In the genomic region with DNA sequence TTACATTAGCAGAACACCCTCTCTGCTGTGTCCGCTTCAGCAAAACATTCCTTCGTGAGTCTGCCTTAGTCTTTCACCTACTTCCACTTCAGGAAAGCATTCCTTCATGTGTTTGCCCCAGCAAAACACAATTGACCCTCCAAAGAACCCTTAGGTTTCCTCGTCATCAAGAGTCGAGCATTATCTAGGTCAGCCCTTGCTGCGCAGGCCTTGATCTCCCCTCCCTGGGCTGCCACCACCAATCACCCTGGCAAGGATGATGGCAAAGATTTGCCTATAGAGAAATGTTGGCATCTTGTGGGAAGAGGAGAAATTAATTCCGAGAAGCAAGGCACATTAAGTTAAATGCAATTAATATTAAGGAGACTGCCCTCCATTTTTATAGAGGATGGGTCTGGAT, we compare ENCODE assay signal across 21 mouse cellular contexts.
DNase-seq lines count a peak whose midpoint lies in the region; ATAC-seq and TF ChIP-seq lines count a peak whose summit lies in the region.
"Had no signal": no experiment of that assay in that cellular context is flagged by ENCODE, and none has a peak within 500 bp of the region (broad histone marks: within the 10 kb centered on the region; RNA-seq: fewer than 3 reads in every experiment).

No protein-coding gene starts in this region.

- no peak overlapping the region for H3K9ac ChIP-seq in hindbrain, postnatal 0 days (replicated peaks; ENCODE audit: low read length)
- H3K9ac ChIP-seq in forebrain, embryonic 13.5 days: no peak overlapping the region
- H3K9ac ChIP-seq in forebrain, embryonic 15.5 days (replicated peaks): no peak overlapping the region
- no peak overlapping the region for H3K9ac ChIP-seq in midbrain, embryonic 15.5 days
- H3K9ac ChIP-seq: embryonic facial prominence, embryonic 15.5 days; heart, embryonic 12.5 days had no signal

- H3K9me3 ChIP-seq in hindbrain, postnatal 0 days (ENCODE audit: low read length): no peaks in the 10 kb centered on the region
- H3K9me3 ChIP-seq in hindbrain, embryonic 10.5 days: no peaks in the 10 kb centered on the region
- no peaks in the 10 kb centered on the region for H3K9me3 ChIP-seq in forebrain, embryonic 13.5 days (replicated peaks)
- no peaks in the 10 kb centered on the region for H3K9me3 ChIP-seq in forebrain, embryonic 15.5 days
- H3K9me3 ChIP-seq in midbrain, embryonic 15.5 days: no peaks in the 10 kb centered on the region
- H3K9me3 ChIP-seq: embryonic facial prominence, embryonic 15.5 days; heart, embryonic 12.5 days had no signal

- H3K4me2 ChIP-seq in hindbrain, postnatal 0 days (ENCODE audit: low read depth, low read length): no peak overlapping the region
- H3K4me2 ChIP-seq in forebrain, embryonic 13.5 days: no peak overlapping the region
- no peak overlapping the region for H3K4me2 ChIP-seq in forebrain, embryonic 15.5 days (replicated peaks)
- H3K4me2 ChIP-seq in midbrain, embryonic 15.5 days: no peak overlapping the region
- H3K4me2 ChIP-seq: embryonic facial prominence, embryonic 15.5 days; heart, embryonic 12.5 days had no signal

- H3K4me3 ChIP-seq in hindbrain, postnatal 0 days (ENCODE audit: low read length): no peak overlapping the region
- no peak overlapping the region for H3K4me3 ChIP-seq in hindbrain, embryonic 10.5 days
- H3K4me3 ChIP-seq in forebrain, embryonic 13.5 days: no peak overlapping the region
- no peak overlapping the region for H3K4me3 ChIP-seq in forebrain, embryonic 15.5 days
- no peak overlapping the region for H3K4me3 ChIP-seq in midbrain, embryonic 15.5 days
- H3K4me3 ChIP-seq: embryonic facial prominence, embryonic 15.5 days; heart, embryonic 12.5 days; myocyte had no signal

- WGBS in hindbrain, postnatal 0 days: 87% methylated on average over 6 of the region's 6 CpGs
- WGBS in hindbrain, embryonic 10.5 days: 95% methylated on average over 6 of the region's 6 CpGs
- WGBS in forebrain, embryonic 13.5 days: 89% methylated on average over 6 of the region's 6 CpGs
- WGBS in forebrain, embryonic 15.5 days: 92% methylated on average over 6 of the region's 6 CpGs
- WGBS in midbrain, embryonic 15.5 days: 86% methylated on average over 6 of the region's 6 CpGs

- no peaks in the 10 kb centered on the region for H3K27me3 ChIP-seq in hindbrain, postnatal 0 days (ENCODE audit: insufficient read depth, low read length)
- H3K27me3 ChIP-seq in hindbrain, embryonic 10.5 days (ENCODE audit: insufficient read depth, poor library complexity, severe bottlenecking): no peaks in the 10 kb centered on the region
- no peaks in the 10 kb centered on the region for H3K27me3 ChIP-seq in forebrain, embryonic 13.5 days
- H3K27me3 ChIP-seq in forebrain, embryonic 15.5 days: no peaks in the 10 kb centered on the region
- no peaks in the 10 kb centered on the region for H3K27me3 ChIP-seq in midbrain, embryonic 15.5 days (replicated peaks)
- H3K27me3 ChIP-seq: embryonic facial prominence, embryonic 15.5 days; heart, embryonic 12.5 days had no signal

- peak overlapping the region; percentile 87; the same call in 1 of the 2 replicates for H3K27ac ChIP-seq in hindbrain, postnatal 0 days
- no peak overlapping the region for H3K27ac ChIP-seq in hindbrain, embryonic 10.5 days
- peak overlapping the region; percentile 27; the same call in 1 of the 2 replicates for H3K27ac ChIP-seq in forebrain, embryonic 13.5 days
- peak overlapping the region; percentile 99 for H3K27ac ChIP-seq in forebrain, embryonic 15.5 days (replicated peaks)
- H3K27ac ChIP-seq in midbrain, embryonic 15.5 days: peak overlapping the region; percentile 97
- H3K27ac ChIP-seq: embryonic facial prominence, embryonic 15.5 days had no signal

- no peak for TF ChIP-seq CTCF in hindbrain, postnatal 0 days (IDR thresholded peaks at IDR 0.05; ENCODE audit: low read depth)

- H3K36me3 ChIP-seq in hindbrain, postnatal 0 days (ENCODE audit: insufficient read depth, low read length): peaks cover 4% of the 10 kb centered on the region; the same call in 1 of the 2 replicates
- peaks cover 20% of the 10 kb centered on the region for H3K36me3 ChIP-seq in hindbrain, embryonic 10.5 days
- peaks cover 19% of the 10 kb centered on the region; the same call in 1 of the 2 replicates for H3K36me3 ChIP-seq in forebrain, embryonic 13.5 days (ENCODE audit: poor library complexity, severe bottlenecking)
- H3K36me3 ChIP-seq in forebrain, embryonic 15.5 days: peaks cover 6% of the 10 kb centered on the region
- no peaks in the 10 kb centered on the region for H3K36me3 ChIP-seq in midbrain, embryonic 15.5 days (replicated peaks)

- DNase-seq in hindbrain, postnatal 0 days (ENCODE audit: low spot score): no peak
- no peak for DNase-seq in hindbrain, embryonic 10.5 days (ENCODE audit: low spot score)
- no peak for DNase-seq in kidney, adult 11 months
- DNase-seq in cerebellum, adult 11 months: no peak
- no peak for DNase-seq in cerebellum, adult 18-20 months
- DNase-seq: adrenal gland, adult 2 months; cerebellum, adult 9-10 months; gastrocnemius, postnatal 10 days; heart, postnatal 10 days; kidney, postnatal 4 days; layer of hippocampus, adult 9-11 months; lung, postnatal 4 days; right cerebral cortex, postnatal 25 days; spleen, adult 18-20 months had no signal

- H3K4me1 ChIP-seq in hindbrain, postnatal 0 days (ENCODE audit: insufficient read depth, low read length): peaks cover 11% of the 10 kb centered on the region
- peaks cover 27% of the 10 kb centered on the region for H3K4me1 ChIP-seq in hindbrain, embryonic 10.5 days (replicated peaks)
- H3K4me1 ChIP-seq in forebrain, embryonic 13.5 days: peaks cover 36% of the 10 kb centered on the region
- peaks cover 35% of the 10 kb centered on the region for H3K4me1 ChIP-seq in forebrain, embryonic 15.5 days
- H3K4me1 ChIP-seq in midbrain, embryonic 15.5 days: peaks cover 41% of the 10 kb centered on the region

- no peak for ATAC-seq in hindbrain, postnatal 0 days
- ATAC-seq in forebrain, embryonic 13.5 days: no peak
- no peak for ATAC-seq in forebrain, embryonic 15.5 days (replicated peaks)
- no peak for ATAC-seq in midbrain, embryonic 15.5 days (replicated peaks)
- ATAC-seq: intestine, postnatal 0 days had no signal
